Mouse (Mus musculus) limb, embryonic 14.5 days (tissue): ENCODE results near the gene Neurog3. TPM values are rescaled to one million over a fixed set of nuclear protein-coding genes. Genes with fewer than 3 reads are reported as not detected.

Experiments
- ATAC-seq: fragments of 200-750 bp; cut with Nextera tagmentation; 2 replicates; pipeline ENCODE4 v1.8.0; 2017; ENCODE audit warnings: low read depth, moderate number of reproducible peaks, moderate TSS enrichment; ENCODE audit not compliant: low FRiP score
- DNase-seq: peaks from one replicate; pipeline ENCODE4 v3.0.0-alpha.2; 2015; ENCODE audit warnings: low spot score
- H3K27ac ChIP-seq: fragments of 300-500 bp; sonication (generic); replicated peaks from 2 replicates; pipeline ENCODE4 v1.5.1; 2014; ENCODE audit warnings: low read depth, mild to moderate bottlenecking, low read length, moderate library complexity, mixed read lengths
- H3K27me3 ChIP-seq: fragments of 300-500 bp; sonication (generic); 2 replicates; pipeline ENCODE4 v1.6.1; 2014; ENCODE audit warnings: low read length, mixed read lengths; ENCODE audit not compliant: control insufficient read depth, insufficient read depth
- H3K36me3 ChIP-seq: fragments of 300-500 bp; sonication (generic); 2 replicates; pipeline ENCODE4 v1.6.1; 2014; ENCODE audit warnings: mild to moderate bottlenecking, low read length, moderate library complexity, mixed read lengths; ENCODE audit not compliant: control insufficient read depth, insufficient read depth
- H3K4me1 ChIP-seq: fragments of 300-500 bp; sonication (generic); 2 replicates; pipeline ENCODE4 v1.6.1; 2014; ENCODE audit warnings: antibody characterized with exemption, low read length, mixed read lengths; ENCODE audit not compliant: control insufficient read depth, insufficient read depth
- H3K4me2 ChIP-seq: fragments of 300-500 bp; sonication (generic); replicated peaks from 2 replicates; pipeline ENCODE4 v1.6.1; 2014; ENCODE audit warnings: low read depth, mild to moderate bottlenecking, low read length, moderate library complexity; ENCODE audit not compliant: severe bottlenecking
- H3K4me3 ChIP-seq: fragments of 300-500 bp; sonication (generic); replicated peaks from 2 replicates; pipeline ENCODE4 v1.5.1; 2014; ENCODE audit warnings: low read length
- H3K9ac ChIP-seq: fragments of 300-500 bp; sonication (generic); 2 replicates; pipeline ENCODE4 v1.6.1; 2014; ENCODE audit warnings: mild to moderate bottlenecking, low read depth, low read length, moderate library complexity; ENCODE audit not compliant: severe bottlenecking
- H3K9me3 ChIP-seq: fragments of 300-500 bp; sonication (generic); 2 replicates; pipeline ENCODE4 v1.6.1; 2016; ENCODE audit warnings: low read length; ENCODE audit not compliant: control insufficient read depth
- POLR2A ChIP-seq: fragments of 200-500 bp; IDR thresholded peaks from 2 replicates; pipeline ENCODE4 v1.8.0; 2012; ENCODE audit warnings: inconsistent platforms, mild to moderate bottlenecking, moderate library complexity, borderline replicate concordance; ENCODE audit not compliant: insufficient read depth, insufficient read length; ENCODE audit errors: extremely low read depth
- WGBS: fragments of 180-500 bp; shearing (Covaris S2); extraction: QIAGEN DNeasy Blood & Tissue Kit; methylation state at CpG from one replicate; pipeline ENCODE4 v1.1.7; 2014; 5-methylcytosine and 5-hydroxymethylcytosine counted together
- polyA plus RNA-seq, 2 experiments: library from polyadenylated mRNA; depleted of rRNA in 1 of 2; stranded (reverse) in 1 of 2; unstranded in 1 of 2; fragments of >200 nt; fragmentation: Nextera tagmentation in 1 of 2; extraction: Ambion mirVana in 1 of 2; gene quantifications; 2 replicates each; pipeline versions ENCODE4 v1.2.1 to v1.2.3; 2012 to 2014

Neurog3 gene
- polyA plus RNA-seq, 2 experiments = not detected

- Histone ChIP-seq H3K27ac (no peak overlapping the region), H3K36me3 (no peaks in the 10 kb centered on the region), H3K4me3 (no peak overlapping the region), H3K9me3 (no peaks in the 10 kb centered on the region), H3K27me3 (no peaks in the 10 kb centered on the region), H3K9ac (no peak overlapping the region), H3K4me2 (no peak overlapping the region), H3K4me1 (no peaks in the 10 kb centered on the region)
- DNase-seq (no peak), ATAC-seq (no peak)
- WGBS = 83% methylated on average over 7 of the region's 7 CpGs
- TF ChIP-seq POLR2A = no peak
Observed at GRCm38 (mm10) chr10:62093903-62094302, 39.0 kb upstream of the Neurog3 start.

GRCm38 (mm10) chr10:62094401-62094800 is 38.5 kb upstream of the Neurog3 start:
- H3K27ac ChIP-seq = no peak overlapping the region
- WGBS = 78% methylated on average over 6 of the region's 6 CpGs
- H3K9me3 ChIP-seq = no peaks in the 10 kb centered on the region
- TF ChIP-seq POLR2A = no peak
- ATAC-seq (no peak), DNase-seq (no peak)
- H3K4me3 ChIP-seq = no peak overlapping the region
- H3K4me2 ChIP-seq = no peak overlapping the region
- no peak overlapping the region for H3K9ac ChIP-seq
- no peaks in the 10 kb centered on the region for H3K27me3 ChIP-seq
- no peaks in the 10 kb centered on the region for H3K4me1 ChIP-seq
- no peaks in the 10 kb centered on the region for H3K36me3 ChIP-seq

DNA sequence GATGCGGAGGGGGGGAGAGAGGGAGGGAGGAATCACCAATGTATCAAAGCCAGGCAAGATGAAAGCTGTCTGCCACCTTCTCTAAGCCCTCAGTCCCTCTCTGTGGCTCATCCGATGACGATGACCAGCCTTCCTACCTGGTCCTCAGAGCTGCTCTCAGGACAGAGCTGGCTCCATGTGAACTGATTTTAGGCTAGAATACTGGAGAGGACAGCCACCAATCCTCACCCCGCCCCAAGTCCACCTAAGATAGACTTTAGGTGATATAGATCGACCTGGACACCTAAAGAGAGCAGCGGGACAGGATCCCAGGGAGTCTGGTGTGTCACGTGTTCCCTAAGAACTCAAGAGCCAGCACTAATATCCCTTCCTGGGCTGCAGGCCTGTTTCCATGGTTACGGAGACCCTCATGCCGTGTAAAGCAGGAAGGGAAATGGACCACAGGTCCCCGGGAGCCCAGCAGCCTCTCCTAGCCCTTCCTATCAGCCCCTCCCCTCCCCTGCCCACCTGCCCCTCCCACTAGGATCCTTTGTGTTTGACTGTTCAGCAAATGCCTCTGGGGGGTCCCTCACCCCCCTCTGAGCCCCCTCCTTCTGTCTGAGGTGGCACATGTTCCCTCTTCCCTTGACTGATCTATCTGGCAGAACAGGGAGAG is 33.0 kb upstream of the Neurog3 start:
- H3K4me2 ChIP-seq = no peak overlapping the region
- no peaks in the 10 kb centered on the region for H3K27me3 ChIP-seq
- H3K9me3 ChIP-seq = no peaks in the 10 kb centered on the region
- no peaks in the 10 kb centered on the region for H3K36me3 ChIP-seq
- ATAC-seq = peak; percentile 68; the same call in 1 of the 2 replicates
- TF ChIP-seq POLR2A = no peak
- DNase-seq = peak; percentile 53
- 49% methylated on average over 10 of the region's 10 CpGs for WGBS
- H3K4me1 ChIP-seq = peaks cover 18% of the 10 kb centered on the region
- H3K9ac ChIP-seq = no peak overlapping the region
- H3K4me3 ChIP-seq = no peak overlapping the region
- no peak overlapping the region for H3K27ac ChIP-seq

DNA sequence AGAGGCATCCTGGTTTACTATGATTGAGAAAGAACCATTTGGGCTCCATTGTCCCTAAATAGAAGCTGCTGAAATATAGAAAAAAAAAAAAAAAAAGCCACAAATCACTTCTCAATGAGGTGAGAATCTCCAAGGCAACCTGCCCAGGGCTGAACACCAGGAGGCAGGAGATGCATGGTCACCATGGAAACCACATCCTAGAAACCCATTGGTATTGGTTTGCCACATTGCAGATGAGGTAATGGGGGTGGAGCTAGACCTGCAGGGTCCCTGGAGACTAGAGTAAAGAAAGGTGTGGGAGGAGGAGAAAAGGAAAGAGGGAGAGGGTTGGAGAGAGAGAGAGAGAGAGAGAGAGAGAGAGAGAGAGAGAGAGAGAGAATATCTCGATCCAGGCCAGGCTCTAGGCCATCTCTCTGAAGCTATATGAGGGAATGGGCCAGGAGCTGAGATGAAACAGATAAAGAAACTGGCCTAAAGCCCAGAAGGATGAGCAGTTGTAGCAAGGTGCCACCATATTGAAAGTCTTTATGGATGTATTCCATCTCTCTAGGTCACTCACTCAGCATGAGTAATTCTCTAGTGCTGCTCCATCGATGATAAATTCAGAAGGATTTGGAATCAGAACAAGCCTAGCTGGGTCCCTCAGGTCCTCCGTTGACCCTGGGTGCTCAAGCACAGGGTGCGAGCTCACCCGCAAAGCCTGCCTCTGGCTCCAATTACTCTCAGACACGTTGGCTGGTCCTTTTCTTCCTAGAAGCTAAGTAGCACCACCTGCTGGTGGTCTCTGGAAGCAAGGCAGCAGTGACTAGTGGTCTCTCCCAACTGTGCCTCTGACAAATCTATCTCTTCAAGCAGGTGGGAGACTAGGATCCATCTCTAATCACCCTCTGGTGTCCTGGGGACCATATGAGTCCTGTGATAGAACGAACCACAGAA is 31.1 kb upstream of the Neurog3 start:
- Histone ChIP-seq H3K4me2 (0 out of 2 replicates have a peak overlapping the region, but pooled peaks have one; percentile 10), H3K9me3 (no peaks in the 10 kb centered on the region), H3K4me1 (peaks cover 18% of the 10 kb centered on the region), H3K27ac (no peak overlapping the region), H3K4me3 (no peak overlapping the region), H3K27me3 (no peaks in the 10 kb centered on the region), H3K9ac (no peak overlapping the region), H3K36me3 (no peaks in the 10 kb centered on the region)
- DNase-seq (peak; percentile 89), ATAC-seq (peak; percentile 32; the same call in 1 of the 2 replicates)
- no peak for TF ChIP-seq POLR2A
- 11% methylated on average over 7 of the region's 7 CpGs for WGBS

DNA sequence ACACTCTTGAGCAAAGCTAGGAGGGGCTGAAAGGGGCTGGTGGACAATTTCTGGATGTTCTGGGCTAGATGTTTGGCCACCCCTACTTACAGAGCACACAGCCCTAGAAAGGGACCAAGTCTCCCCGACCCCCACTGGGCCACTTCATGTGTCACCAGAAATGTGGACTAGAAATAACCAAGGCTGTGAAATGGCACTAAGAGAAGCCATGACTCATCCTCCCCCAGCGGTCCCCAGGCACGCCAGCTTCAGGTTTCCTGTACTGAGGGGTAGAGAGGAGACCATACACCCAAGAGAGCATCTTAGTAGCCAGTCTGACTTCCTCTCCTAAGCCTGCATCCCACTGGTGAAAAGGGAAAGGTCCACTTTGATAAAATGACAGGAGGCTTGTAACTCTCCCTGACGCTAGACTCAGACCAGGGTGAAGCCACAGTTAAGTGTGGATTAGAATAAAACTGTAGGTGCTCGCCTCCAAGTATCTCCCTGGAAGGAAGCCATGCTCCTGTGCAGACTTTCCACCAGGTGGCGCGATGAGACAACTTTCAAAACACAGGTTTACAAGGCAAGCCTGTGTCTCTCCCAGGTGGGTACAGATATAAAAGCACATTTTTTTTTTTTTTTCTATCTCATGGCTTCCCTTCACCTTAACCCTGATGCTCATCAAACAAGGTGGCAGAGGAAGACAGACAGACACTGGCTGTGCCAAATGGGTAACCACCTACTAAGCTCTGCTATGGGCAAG is 27.9 kb upstream of the Neurog3 start:
- Histone ChIP-seq H3K4me2 (no peak overlapping the region), H3K27me3 (peaks cover 2% of the 10 kb centered on the region; the same call in 1 of the 2 replicates), H3K9me3 (no peaks in the 10 kb centered on the region), H3K36me3 (no peaks in the 10 kb centered on the region), H3K27ac (no peak overlapping the region), H3K4me3 (no peak overlapping the region), H3K4me1 (peaks cover 12% of the 10 kb centered on the region), H3K9ac (no peak overlapping the region)
- 29% methylated on average over 7 of the region's 7 CpGs for WGBS
- no peak for ATAC-seq
- peak; percentile 67 for DNase-seq
- no peak for TF ChIP-seq POLR2A
